Mouse (Mus musculus): ENCODE results near the gene Otud3. TPM values are rescaled to one million over a fixed set of nuclear protein-coding genes. Genes with fewer than 3 reads are reported as not detected.

Gene Otud3
- polyA plus RNA-seq, 1 experiment from 2014 or later: 2.9 TPM

DNA sequence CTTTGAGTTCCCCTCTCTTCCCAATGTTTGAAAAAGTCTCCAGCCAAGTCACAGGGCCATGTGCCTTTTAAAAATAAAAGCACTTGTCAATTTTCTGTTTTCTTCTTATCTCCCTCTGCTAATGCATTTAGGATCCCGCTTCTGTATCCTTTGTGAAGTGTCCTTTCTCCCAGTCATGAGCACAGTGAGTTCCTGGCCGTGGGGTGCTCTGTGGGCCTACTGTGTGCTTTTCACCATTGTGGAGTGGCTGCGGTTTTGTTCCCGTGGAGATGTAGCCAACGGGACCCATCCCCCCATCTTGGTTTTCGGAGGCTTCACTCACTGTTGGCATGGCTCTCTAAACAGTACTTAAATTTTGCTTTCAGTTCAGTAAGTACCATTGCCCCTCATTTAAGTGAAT lies 47.8 kb downstream of the Otud3 start:
- H3K27ac ChIP-seq (replicated peaks): no peak overlapping the region
- no peaks in the 10 kb centered on the region; the same call in 1 of the 2 replicates for H3K27me3 ChIP-seq
- no peak overlapping the region for H3K9ac ChIP-seq (replicated peaks)
- 0 out of 2 replicates have a peak, but pooled peaks cover 2% of the 10 kb centered on the region for H3K9me3 ChIP-seq
- H3K4me1 ChIP-seq: no peaks in the 10 kb centered on the region
- H3K4me3 ChIP-seq: no peak overlapping the region
- no peaks in the 10 kb centered on the region for H3K36me3 ChIP-seq
- H3K4me2 ChIP-seq (replicated peaks): no peak overlapping the region
- no peak for ATAC-seq (ENCODE audit: low FRiP score, low read depth)
- 69% methylated on average over 6 of the region's 6 CpGs for WGBS

DNA sequence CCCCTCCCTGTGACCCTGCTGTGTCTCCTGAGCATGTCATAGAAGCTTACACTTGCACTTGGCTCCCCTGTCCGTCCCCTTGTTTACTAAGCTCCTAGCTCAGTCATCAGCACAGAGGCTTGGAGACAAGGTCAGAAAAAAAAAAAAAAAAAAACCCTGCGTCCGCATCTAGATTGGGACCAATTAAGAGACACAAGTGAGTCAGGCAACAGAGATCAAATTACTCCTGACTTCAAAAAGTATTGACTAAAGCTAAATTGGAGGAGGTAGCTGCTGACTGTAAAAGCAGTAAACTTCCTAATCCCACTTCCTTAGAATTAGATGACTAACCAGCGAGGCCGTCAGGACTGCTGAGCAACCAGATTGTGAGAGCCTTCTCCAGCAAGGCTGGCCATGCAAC lies 48.7 kb downstream of the Otud3 start:
- Histone ChIP-seq H3K4me3 (no peak overlapping the region), H3K4me2 (replicated peaks) (no peak overlapping the region), H3K4me1 (no peaks in the 10 kb centered on the region), H3K9ac (replicated peaks) (no peak overlapping the region), H3K27ac (replicated peaks) (no peak overlapping the region), H3K27me3 (no peaks in the 10 kb centered on the region; the same call in 1 of the 2 replicates), H3K36me3 (no peaks in the 10 kb centered on the region), H3K9me3 (0 out of 2 replicates have a peak, but pooled peaks cover 1% of the 10 kb centered on the region)
- WGBS: 66% methylated on average over 5 of the region's 5 CpGs
- no peak for ATAC-seq (ENCODE audit: low FRiP score, low read depth)

DNA sequence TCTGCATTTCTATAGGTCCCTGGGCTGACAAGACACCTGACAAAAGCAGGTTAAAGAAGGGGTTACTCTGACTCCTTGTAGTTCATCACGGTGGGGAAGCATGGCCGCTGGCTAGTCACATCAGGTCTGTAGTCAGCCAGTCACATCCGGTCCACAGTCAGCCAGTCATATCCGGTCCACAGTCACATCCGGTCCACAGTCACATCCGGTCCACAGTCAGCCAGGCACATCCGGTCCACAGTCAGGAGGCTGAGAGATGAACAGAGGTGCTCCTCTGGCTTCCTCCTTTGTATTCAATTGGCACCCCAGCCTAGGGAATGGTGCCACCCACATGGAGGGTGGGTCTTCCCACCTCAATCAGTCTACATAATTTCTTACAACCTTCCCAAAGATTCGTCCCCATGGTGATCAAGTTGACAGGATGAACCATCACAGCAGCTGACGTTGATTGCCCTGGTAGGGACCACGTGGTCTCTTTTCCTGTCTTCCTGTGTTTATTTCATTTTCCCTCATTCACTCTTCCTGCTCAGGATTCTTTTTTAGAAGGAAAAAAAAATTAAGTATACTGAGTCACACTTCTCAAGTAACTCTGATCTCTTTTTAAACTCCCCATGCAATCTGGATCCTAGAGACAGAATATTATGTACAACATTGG lies 50.3 kb downstream of the Otud3 start, which contains the start of gene Pla2g5:
Gene Pla2g5 (minus strand): TSS at position 139 of the 655 bp plus-strand sequence.
- Histone ChIP-seq H3K4me3 (no peak within 1 kb of the TSS), H3K27ac (replicated peaks) (no peak within 1 kb of the TSS), H3K27me3 (no peaks in the 10 kb centered on the region; the same call in 1 of the 2 replicates), H3K4me2 (replicated peaks) (no peak within 1 kb of the TSS), H3K9me3 (no peaks in the 10 kb centered on the region), H3K4me1 (no peaks in the 10 kb centered on the region), H3K36me3 (no peaks in the 10 kb centered on the region), H3K9ac (replicated peaks) (no peak within 1 kb of the TSS)
- WGBS: 73% methylated on average over 10 of the region's 10 CpGs
- no peak for ATAC-seq (ENCODE audit: low FRiP score, low read depth)

DNA sequence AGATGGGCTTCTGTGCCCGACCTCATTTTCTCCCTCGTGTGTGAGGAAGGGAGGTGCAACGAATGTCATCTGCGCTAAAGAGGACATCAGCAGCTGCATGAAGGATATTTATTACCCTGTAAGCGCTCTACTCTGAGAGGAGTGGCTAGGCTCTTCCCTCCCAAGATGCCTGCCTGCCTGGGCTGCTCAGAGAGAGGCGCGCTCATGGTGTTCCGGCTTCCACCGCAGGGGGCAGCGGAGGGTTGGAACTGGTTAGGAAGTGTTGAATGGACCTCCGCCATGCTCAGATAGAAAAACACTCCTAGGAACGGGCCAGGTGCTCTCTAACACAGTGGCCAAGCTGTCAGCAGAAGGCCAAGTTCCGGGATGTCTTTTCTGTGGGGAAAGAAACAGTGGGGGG lies 54.0 kb downstream of the Otud3 start:
- Histone ChIP-seq H3K27me3 (no peaks in the 10 kb centered on the region), H3K4me1 (no peaks in the 10 kb centered on the region), H3K9me3 (no peaks in the 10 kb centered on the region), H3K4me2 (replicated peaks) (peak overlapping the region; percentile 52), H3K27ac (replicated peaks) (no peak overlapping the region), H3K36me3 (no peaks in the 10 kb centered on the region), H3K9ac (replicated peaks) (peak overlapping the region; percentile 53; the same call in 1 of the 2 replicates), H3K4me3 (peak overlapping the region; percentile 40)
- WGBS: 6% methylated on average over 13 of the region's 13 CpGs
- ATAC-seq (ENCODE audit: low FRiP score, low read depth): peak; percentile 72

DNA sequence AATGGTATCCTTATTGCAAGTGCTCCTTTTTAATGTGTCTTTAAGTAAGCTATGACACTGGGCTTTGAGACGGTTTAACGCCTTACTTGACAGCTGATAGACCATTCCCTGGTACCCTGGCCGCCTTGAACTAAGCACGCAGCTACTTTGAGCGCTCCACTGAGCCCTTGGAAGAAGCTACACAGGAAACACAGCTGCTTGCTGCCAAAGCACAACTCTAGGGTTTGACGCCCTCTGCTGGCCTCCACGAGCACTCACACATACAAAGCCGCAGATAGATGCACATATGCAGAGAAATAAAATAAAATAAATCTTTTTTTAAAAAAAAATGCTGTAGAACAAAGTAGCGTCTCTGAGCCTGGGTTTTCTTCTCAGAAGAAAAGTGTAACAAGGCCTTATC lies 54.5 kb downstream of the Otud3 start:
- Histone ChIP-seq H3K27me3 (no peaks in the 10 kb centered on the region), H3K36me3 (no peaks in the 10 kb centered on the region), H3K9ac (replicated peaks) (peak overlapping the region; percentile 53; the same call in 1 of the 2 replicates), H3K9me3 (no peaks in the 10 kb centered on the region), H3K27ac (replicated peaks) (no peak overlapping the region), H3K4me3 (peak overlapping the region; percentile 40), H3K4me1 (no peaks in the 10 kb centered on the region), H3K4me2 (replicated peaks) (peak overlapping the region; percentile 52)
- ATAC-seq (ENCODE audit: low FRiP score, low read depth): no peak
- WGBS: 16% methylated on average over 9 of the region's 9 CpGs

DNA sequence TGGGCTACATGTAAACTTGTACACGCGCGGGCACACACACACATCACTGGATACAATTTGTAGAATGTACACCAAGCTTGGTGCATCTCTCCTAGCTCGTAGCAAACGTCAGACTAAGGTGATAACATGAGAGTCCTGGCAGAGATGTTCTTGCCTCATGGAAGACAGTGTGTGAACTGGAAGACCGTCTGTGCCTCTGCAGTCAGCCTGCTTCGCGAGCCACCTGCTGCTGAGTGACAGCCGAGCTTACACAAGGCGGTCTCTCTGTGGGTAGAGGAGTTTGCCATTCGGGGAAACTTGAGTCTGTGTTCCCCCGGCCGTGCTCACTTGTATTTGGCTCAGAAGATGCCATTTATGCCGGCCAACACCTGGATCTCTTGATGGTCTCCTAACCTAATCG lies 55.3 kb downstream of the Otud3 start:
- WGBS: 88% methylated on average over 15 of the region's 15 CpGs
- ATAC-seq (ENCODE audit: low FRiP score, low read depth): no peak
- no peaks in the 10 kb centered on the region for H3K4me1 ChIP-seq
- H3K36me3 ChIP-seq: no peaks in the 10 kb centered on the region
- no peak overlapping the region for H3K4me3 ChIP-seq
- no peaks in the 10 kb centered on the region for H3K27me3 ChIP-seq
- H3K9me3 ChIP-seq: no peaks in the 10 kb centered on the region
- no peak overlapping the region for H3K9ac ChIP-seq (replicated peaks)
- no peak overlapping the region for H3K4me2 ChIP-seq (replicated peaks)
- H3K27ac ChIP-seq (replicated peaks): no peak overlapping the region

DNA sequence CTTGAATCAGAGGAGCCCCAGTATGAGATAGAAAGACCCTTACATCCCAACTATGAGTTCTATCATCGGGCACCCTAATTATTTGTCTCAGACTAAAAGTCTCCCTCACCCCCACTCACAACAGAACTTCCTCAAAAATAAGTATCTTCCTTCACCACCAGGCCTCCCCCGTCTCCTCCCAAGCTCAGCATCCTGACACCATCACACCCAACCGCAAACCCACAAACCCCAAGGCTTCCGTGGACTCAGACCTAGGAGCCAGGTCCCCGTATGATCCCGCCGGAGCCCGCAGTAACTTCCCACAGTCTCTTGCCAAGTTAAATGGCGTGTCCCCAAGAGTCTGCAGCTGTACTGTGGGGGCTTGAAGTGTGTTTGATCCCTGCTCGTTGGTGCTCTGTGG lies 56.2 kb downstream of the Otud3 start:
- no peaks in the 10 kb centered on the region for H3K36me3 ChIP-seq
- H3K4me1 ChIP-seq: no peaks in the 10 kb centered on the region
- H3K27ac ChIP-seq (replicated peaks): no peak overlapping the region
- H3K4me3 ChIP-seq: no peak overlapping the region
- no peak overlapping the region for H3K9ac ChIP-seq (replicated peaks)
- no peak for ATAC-seq (ENCODE audit: low FRiP score, low read depth)
- H3K9me3 ChIP-seq: no peaks in the 10 kb centered on the region
- 94% methylated on average over 10 of the region's 10 CpGs for WGBS
- no peak overlapping the region for H3K4me2 ChIP-seq (replicated peaks)
- H3K27me3 ChIP-seq: peaks cover 4% of the 10 kb centered on the region; the same call in 1 of the 2 replicates

DNA sequence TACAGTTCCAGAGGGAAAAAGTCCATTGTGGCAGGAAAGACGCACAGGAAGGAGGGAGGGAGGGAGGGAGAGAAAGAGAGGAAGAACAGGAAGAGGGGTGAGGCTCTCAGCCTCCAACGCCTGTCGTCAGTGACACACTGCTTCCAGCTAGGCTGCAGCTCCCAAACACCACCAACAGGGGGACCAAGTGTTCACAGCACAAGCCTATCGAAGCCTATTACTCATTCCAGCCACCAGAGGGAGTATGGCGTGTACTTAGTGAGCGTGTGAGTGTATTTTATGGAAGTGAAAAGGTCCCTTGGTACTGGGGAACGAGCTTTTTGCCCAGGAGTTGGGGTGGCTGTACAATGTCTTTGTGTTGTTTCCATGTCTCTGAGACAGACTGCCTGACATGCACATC lies 57.3 kb downstream of the Otud3 start:
- H3K9me3 ChIP-seq: no peaks in the 10 kb centered on the region
- H3K27ac ChIP-seq (replicated peaks): no peak overlapping the region
- H3K27me3 ChIP-seq: peaks cover 11% of the 10 kb centered on the region; the same call in 1 of the 2 replicates
- no peak overlapping the region for H3K4me3 ChIP-seq
- 25% methylated on average over 7 of the region's 7 CpGs for WGBS
- ATAC-seq (ENCODE audit: low FRiP score, low read depth): no peak
- no peaks in the 10 kb centered on the region for H3K4me1 ChIP-seq
- H3K36me3 ChIP-seq: no peaks in the 10 kb centered on the region
- no peak overlapping the region for H3K4me2 ChIP-seq (replicated peaks)
- H3K9ac ChIP-seq (replicated peaks): no peak overlapping the region

DNA sequence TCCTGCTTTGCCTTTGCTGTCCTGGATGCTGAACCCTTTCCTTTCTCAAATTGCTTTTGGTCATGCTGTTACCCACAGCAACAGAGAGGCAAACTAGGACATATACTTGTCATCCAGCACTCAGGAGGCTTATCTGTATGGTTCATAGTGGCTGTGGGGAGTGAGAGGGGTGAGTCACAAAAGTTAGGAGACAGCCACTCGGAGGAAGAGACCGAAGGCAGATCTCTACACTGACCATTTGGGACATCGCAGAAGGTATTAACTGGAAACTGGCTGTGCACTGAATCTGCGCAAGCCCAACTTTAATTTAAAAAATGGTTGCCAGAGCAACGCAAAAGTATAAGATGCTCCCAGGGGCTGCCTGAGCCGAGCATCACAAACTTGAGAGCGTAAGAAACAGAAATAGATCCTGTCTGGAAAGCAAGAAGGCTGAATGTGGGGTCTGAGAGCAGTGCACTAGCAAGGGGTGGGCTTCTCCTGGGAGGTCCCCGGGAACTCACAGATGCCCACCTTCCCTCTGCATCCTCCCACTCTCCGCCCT lies 58.6 kb downstream of the Otud3 start:
- Histone ChIP-seq H3K27me3 (peaks cover 13% of the 10 kb centered on the region; the same call in 1 of the 2 replicates), H3K27ac (replicated peaks) (no peak overlapping the region), H3K4me3 (no peak overlapping the region), H3K4me1 (no peaks in the 10 kb centered on the region), H3K9me3 (no peaks in the 10 kb centered on the region), H3K36me3 (no peaks in the 10 kb centered on the region), H3K9ac (replicated peaks) (no peak overlapping the region), H3K4me2 (replicated peaks) (no peak overlapping the region)
- WGBS: 89% methylated on average over 9 of the region's 9 CpGs
- no peak for ATAC-seq (ENCODE audit: low FRiP score, low read depth)

DNA sequence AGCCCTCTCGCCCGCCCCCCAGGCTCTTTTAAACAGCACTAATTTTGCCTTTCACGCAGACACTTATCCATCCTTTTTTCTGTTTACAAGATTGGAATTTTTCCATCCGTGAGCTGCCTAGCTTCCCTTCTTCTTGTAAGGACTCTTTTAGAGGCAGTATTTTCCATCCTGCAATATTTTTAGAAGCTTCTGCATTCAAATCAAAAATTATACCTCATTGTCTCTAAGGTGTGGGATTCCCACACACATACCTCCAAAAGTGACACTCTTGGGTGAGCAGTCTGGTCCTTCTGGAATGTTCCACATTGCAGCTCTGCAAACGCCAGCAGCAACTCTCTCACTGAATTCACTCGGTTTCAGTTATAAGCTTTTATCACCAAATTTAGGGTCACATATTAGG lies 60.8 kb downstream of the Otud3 start:
- no peak for ATAC-seq (ENCODE audit: low FRiP score, low read depth)
- WGBS: 73% methylated on average over 6 of the region's 6 CpGs
- no peak overlapping the region for H3K4me3 ChIP-seq

DNA sequence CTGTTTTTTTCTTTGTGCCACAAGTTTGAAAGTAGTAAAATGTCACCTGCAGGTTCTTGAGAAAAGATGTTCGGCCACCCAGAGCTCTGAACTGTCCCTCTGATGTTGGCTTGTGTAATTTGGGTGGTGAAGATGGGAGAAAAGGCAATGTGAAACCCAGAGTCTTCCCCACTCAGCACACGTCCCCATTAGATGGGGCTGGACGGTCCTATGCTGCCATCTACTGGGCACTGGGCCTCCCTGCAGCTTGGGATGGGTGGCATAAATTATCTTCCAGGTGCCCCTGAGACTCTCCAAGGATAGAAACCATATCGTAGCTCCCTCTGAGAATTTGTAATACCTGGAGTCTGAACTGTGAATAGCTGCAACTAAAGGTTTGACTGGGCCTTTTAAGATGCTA lies 62.3 kb downstream of the Otud3 start:
- Histone ChIP-seq H3K4me1 (no peaks in the 10 kb centered on the region), H3K27me3 (peaks cover 13% of the 10 kb centered on the region; the same call in 1 of the 2 replicates), H3K4me2 (replicated peaks) (no peak overlapping the region), H3K27ac (replicated peaks) (no peak overlapping the region), H3K36me3 (no peaks in the 10 kb centered on the region), H3K9me3 (no peaks in the 10 kb centered on the region), H3K9ac (replicated peaks) (no peak overlapping the region), H3K4me3 (no peak overlapping the region)
- no peak for ATAC-seq (ENCODE audit: low FRiP score, low read depth)
- WGBS: 4% methylated on average over 4 of the region's 4 CpGs

More for the DNA sequence above, 60.8 kb downstream of the Otud3 start:
- no peaks in the 10 kb centered on the region for H3K36me3 ChIP-seq
- no peaks in the 10 kb centered on the region for H3K9me3 ChIP-seq
- H3K9ac ChIP-seq (replicated peaks): no peak overlapping the region; the same call in 1 of the 2 replicates
- H3K27ac ChIP-seq (replicated peaks): no peak overlapping the region
- H3K4me2 ChIP-seq (replicated peaks): no peak overlapping the region
- no peaks in the 10 kb centered on the region for H3K4me1 ChIP-seq
- peaks cover 13% of the 10 kb centered on the region; the same call in 1 of the 2 replicates for H3K27me3 ChIP-seq
